Mouse (Mus musculus): ENCODE data around the gene Faap24. TPM values are rescaled to one million over a fixed set of nuclear protein-coding genes. Genes with fewer than 3 reads are reported as not detected.

The Faap24 gene
- polyA plus RNA-seq, 1 experiment from 2014 or later = 19.4 TPM

Other genes starting within 250 kb of the Faap24 start
- 1.1 and 2.4 TPM in 2 replicates for gene Slc7a10, start 210.5 kb downstream of the Faap24 start, polyA plus RNA-seq (2015; fragmentation: Nextera tagmentation; extraction: Ambion mirVana)
- 5.2 and 6.3 TPM in 2 replicates for gene Lrp3, start 181.3 kb downstream of the Faap24 start, polyA plus RNA-seq (2015; fragmentation: Nextera tagmentation; extraction: Ambion mirVana)
- 19.5 and 20.4 TPM in 2 replicates for gene Gpatch1, start 78.4 kb downstream of the Faap24 start, polyA plus RNA-seq (2015; fragmentation: Nextera tagmentation; extraction: Ambion mirVana)
- gene Rhpn2, start 62.7 kb downstream of the Faap24 start, polyA plus RNA-seq (2015; fragmentation: Nextera tagmentation; extraction: Ambion mirVana) = 14.3 and 14.4 TPM in 2 replicates
- 53.9 and 63.3 TPM in 2 replicates for gene Cep89, start 199 bp upstream of the Faap24 start, polyA plus RNA-seq (2015; fragmentation: Nextera tagmentation; extraction: Ambion mirVana)
- gene Slc7a9, start 52.0 kb upstream of the Faap24 start, polyA plus RNA-seq (2015; fragmentation: Nextera tagmentation; extraction: Ambion mirVana) = 8.4 and 9.2 TPM in 2 replicates
- 0.23 and 0.43 TPM in 2 replicates for gene Tdrd12, start 140.9 kb upstream of the Faap24 start, polyA plus RNA-seq (2015; fragmentation: Nextera tagmentation; extraction: Ambion mirVana)
- gene Nudt19, start 159.5 kb upstream of the Faap24 start, polyA plus RNA-seq (2015; fragmentation: Nextera tagmentation; extraction: Ambion mirVana) = 66.6 and 68.0 TPM in 2 replicates
- gene Rgs9bp, start 188.7 kb upstream of the Faap24 start, polyA plus RNA-seq (2015; fragmentation: Nextera tagmentation; extraction: Ambion mirVana) = 0.23 TPM in 2 replicates
- gene Ankrd27, start 189.4 kb upstream of the Faap24 start, polyA plus RNA-seq (2015; fragmentation: Nextera tagmentation; extraction: Ambion mirVana) = 34.3 and 38.7 TPM in 2 replicates